Mouse (Mus musculus) embryonic fibroblast, embryonic 13.5 days (primary cell): ENCODE data around the gene Piwil4. TPM values are rescaled to one million over a fixed set of nuclear protein-coding genes. Genes with fewer than 3 reads are reported as not detected.
"Not testable (repeated sequence)": the region's sequence is repeated elsewhere in the genome, so short reads cannot be mapped to it uniquely, and the experiment has no call there.

Source experiments
- H3K27ac ChIP-seq: 2 replicates; pipeline ENCODE4 v1.5.1; 2012; ENCODE audit warnings: low read length, control low read depth, inconsistent platforms; ENCODE audit not compliant: insufficient read depth
- H3K4me1 ChIP-seq: 2 replicates; pipeline ENCODE4 v1.6.1; 2011; ENCODE audit warnings: low read length; ENCODE audit not compliant: control insufficient read depth, insufficient read depth
- H3K4me3 ChIP-seq: 2 replicates; pipeline ENCODE4 v1.5.1; 2011; ENCODE audit warnings: mild to moderate bottlenecking, control low read depth, low read length; ENCODE audit not compliant: insufficient read depth
- CTCF ChIP-seq: IDR thresholded peaks from 2 replicates; pipeline ENCODE4 v1.5.1; 2011; ENCODE audit warnings: mild to moderate bottlenecking, control low read depth, low read length, moderate library complexity, borderline replicate concordance; ENCODE audit not compliant: insufficient read depth
- POLR2A ChIP-seq: IDR thresholded peaks from 2 replicates; pipeline ENCODE4 v1.6.1; 2011; ENCODE audit warnings: low read depth, mild to moderate bottlenecking, control low read depth, low read length, moderate library complexity
- polyA plus RNA-seq: library from polyadenylated mRNA; stranded (reverse); fragments of >200 nt; gene quantifications from 2 replicates; pipeline ENCODE4 v1.2.4, GENCODE M21; 2011; ENCODE audit warnings: low read depth; ENCODE audit not compliant: missing spikeins, insufficient read length

Gene Piwil4
- polyA plus RNA-seq, 1 experiment, result not detected

- H3K27ac ChIP-seq, result no peak overlapping the region
- H3K4me1 ChIP-seq, result peaks cover 4% of the 10 kb centered on the region; the same call in 1 of the 2 replicates
- TF ChIP-seq CTCF (no peak), POLR2A (no peak)
- H3K4me3 ChIP-seq, result no peak overlapping the region
Measured at GRCm38 (mm10) chr9:14726629-14727028, 13.9 kb downstream of the Piwil4 start.

GRCm38 (mm10) chr9:14726005-14726404 is 14.5 kb downstream of the Piwil4 start:
- Histone ChIP-seq H3K4me3 (no peak overlapping the region), H3K27ac (no peak overlapping the region), H3K4me1 (peaks cover 2% of the 10 kb centered on the region; the same call in 1 of the 2 replicates)
- TF ChIP-seq POLR2A (no peak), CTCF (no peak)

- Histone ChIP-seq H3K4me3 (no peak overlapping the region), H3K4me1 (no peaks in the 10 kb centered on the region), H3K27ac (no peak overlapping the region)
- TF ChIP-seq POLR2A, result no peak
Measured at GRCm38 (mm10) chr9:14724755-14725420, 15.6 kb downstream of the Piwil4 start.

GRCm38 (mm10) chr9:14721610-14722009 is 18.9 kb downstream of the Piwil4 start:
- Histone ChIP-seq H3K4me3 (no peak overlapping the region), H3K4me1 (peaks cover 5% of the 10 kb centered on the region; the same call in 1 of the 2 replicates), H3K27ac (no peak overlapping the region)
- no peak for TF ChIP-seq CTCF

GRCm38 (mm10) chr9:14720384-14720783 is 20.1 kb downstream of the Piwil4 start:
- no peak overlapping the region for H3K4me3 ChIP-seq
- H3K4me1 ChIP-seq, result peaks cover 5% of the 10 kb centered on the region; the same call in 1 of the 2 replicates
- no peak for TF ChIP-seq POLR2A
- no peak for TF ChIP-seq CTCF
- H3K27ac ChIP-seq, result no peak overlapping the region

GRCm38 (mm10) chr9:14718332-14718691 is 22.2 kb downstream of the Piwil4 start:
- Histone ChIP-seq H3K4me3 (no peak overlapping the region), H3K27ac (no peak overlapping the region), H3K4me1 (peaks cover 5% of the 10 kb centered on the region; the same call in 1 of the 2 replicates)
- TF ChIP-seq POLR2A (no peak), CTCF (no peak)

- Histone ChIP-seq H3K4me1 (peaks cover 5% of the 10 kb centered on the region; the same call in 1 of the 2 replicates), H3K27ac (no peak overlapping the region), H3K4me3 (no peak overlapping the region)
- TF ChIP-seq POLR2A (no peak), CTCF (no peak)
Measured at GRCm38 (mm10) chr9:14717689-14718331, 22.7 kb downstream of the Piwil4 start.

GRCm38 (mm10) chr9:14715258-14715657 is 25.3 kb downstream of the Piwil4 start:
- no peak overlapping the region for H3K4me3 ChIP-seq
- TF ChIP-seq POLR2A (no peak), CTCF (no peak)
- peaks cover 5% of the 10 kb centered on the region; the same call in 1 of the 2 replicates for H3K4me1 ChIP-seq
- H3K27ac ChIP-seq, result no peak overlapping the region

- TF ChIP-seq POLR2A, result no peak
- Histone ChIP-seq H3K4me3 (no peak overlapping the region), H3K4me1 (no peaks in the 10 kb centered on the region), H3K27ac (no peak overlapping the region)
Measured at GRCm38 (mm10) chr9:14710910-14711309, 29.6 kb downstream of the Piwil4 start.

GRCm38 (mm10) chr9:14705321-14706162 is 35.0 kb downstream of the Piwil4 start:
- Histone ChIP-seq H3K4me3 (no peak overlapping the region), H3K27ac (no peak overlapping the region), H3K4me1 (0 out of 2 replicates have a peak, but pooled peaks cover 3% of the 10 kb centered on the region)
- TF ChIP-seq POLR2A (no peak), CTCF (no peak)

- not testable (repeated sequence) for H3K4me3 ChIP-seq, H3K4me1 ChIP-seq, H3K27ac ChIP-seq
Measured at GRCm38 (mm10) chr9:14700795-14701194, 39.7 kb downstream of the Piwil4 start.
